Mouse (Mus musculus): Measurements from ENCODE around the gene Nup133. TPM values are rescaled to one million over a fixed set of nuclear protein-coding genes. Genes with fewer than 3 reads are reported as not detected.

The Nup133 gene
- polyA plus RNA-seq, 2 experiments = 27.0 to 32.2 TPM

DNA sequence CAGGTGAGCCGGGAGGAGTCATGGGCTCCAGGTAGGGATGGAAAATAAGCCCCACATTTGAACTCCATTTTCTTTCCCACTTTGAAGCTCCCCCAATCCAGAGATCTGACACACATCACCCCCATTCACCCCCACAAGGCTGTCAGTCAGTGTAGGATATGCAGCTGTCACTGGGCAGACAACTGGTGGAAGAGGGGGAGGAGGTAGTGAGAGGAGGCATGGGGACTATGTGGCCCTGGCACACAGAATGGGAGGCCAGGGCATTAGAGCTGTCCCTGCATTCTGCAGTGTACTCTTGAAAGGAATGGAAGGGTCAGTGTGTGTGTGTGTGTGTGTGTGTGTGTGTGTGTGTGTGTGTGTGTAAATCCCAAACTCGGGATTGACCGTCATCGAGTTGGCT lies 53.8 kb downstream of the Nup133 start:
- H3K4me2 ChIP-seq (replicated peaks; ENCODE audit: low read depth, low read length, severe bottlenecking) = no peak overlapping the region
- H3K36me3 ChIP-seq (ENCODE audit: control insufficient read depth, insufficient read depth, low read length) = peaks cover 12% of the 10 kb centered on the region
- TF ChIP-seq POLR2A (IDR thresholded peaks at IDR 0.05; ENCODE audit: borderline replicate concordance, extremely low read depth, insufficient read depth, insufficient read length) = no peak
- H3K4me1 ChIP-seq (ENCODE audit: control insufficient read depth, insufficient read depth, low read length) = 0 out of 2 replicates have a peak, but pooled peaks cover 2% of the 10 kb centered on the region
- ATAC-seq (ENCODE audit: low FRiP score, low read depth) = peak; percentile 58
- H3K4me3 ChIP-seq (replicated peaks; ENCODE audit: low read length) = no peak overlapping the region
- H3K27ac ChIP-seq (replicated peaks; ENCODE audit: low read depth, low read length) = no peak overlapping the region
- no peak overlapping the region for H3K9ac ChIP-seq (ENCODE audit: low read depth, low read length, severe bottlenecking)
- peaks cover 40% of the 10 kb centered on the region for H3K27me3 ChIP-seq (ENCODE audit: control insufficient read depth, insufficient read depth, low read length)
- no peaks in the 10 kb centered on the region for H3K9me3 ChIP-seq (ENCODE audit: control insufficient read depth, low read length)
- DNase-seq (ENCODE audit: low spot score) = no peak
- WGBS = 78% methylated on average over 3 of the region's 4 CpGs

GRCm38 (mm10) chr8:123894502-123895097 lies 54.5 kb downstream of the Nup133 start, which contains the start of gene Acta1:
Gene Acta1, minus strand, starts transcription at chr8:123894751.
- 14% methylated on average over 15 of the region's 15 CpGs for WGBS
- Histone ChIP-seq H3K4me2 (replicated peaks; ENCODE audit: low read depth, low read length, severe bottlenecking) (no peak within 1 kb of the TSS), H3K4me1 (ENCODE audit: control insufficient read depth, insufficient read depth, low read length) (0 out of 2 replicates have a peak, but pooled peaks cover 2% of the 10 kb centered on the region), H3K9ac (ENCODE audit: low read depth, low read length, severe bottlenecking) (no peak within 1 kb of the TSS), H3K4me3 (replicated peaks; ENCODE audit: low read length) (no peak within 1 kb of the TSS), H3K9me3 (ENCODE audit: control insufficient read depth, low read length) (no peaks in the 10 kb centered on the region), H3K36me3 (ENCODE audit: control insufficient read depth, insufficient read depth, low read length) (peaks cover 10% of the 10 kb centered on the region), H3K27me3 (ENCODE audit: control insufficient read depth, insufficient read depth, low read length) (peaks cover 40% of the 10 kb centered on the region), H3K27ac (replicated peaks; ENCODE audit: low read depth, low read length) (no peak within 1 kb of the TSS)
- no peak for TF ChIP-seq POLR2A (IDR thresholded peaks at IDR 0.05; ENCODE audit: borderline replicate concordance, extremely low read depth, insufficient read depth, insufficient read length)
- ATAC-seq (ENCODE audit: low FRiP score, low read depth) (0 out of 2 replicates have a peak, but pooled peaks have one; percentile 14), DNase-seq (ENCODE audit: low spot score) (no peak)

GRCm38 (mm10) chr8:123893413-123893812 lies 55.7 kb downstream of the Nup133 start:
- no peak for TF ChIP-seq POLR2A (IDR thresholded peaks at IDR 0.05; ENCODE audit: borderline replicate concordance, extremely low read depth, insufficient read depth, insufficient read length)
- Histone ChIP-seq H3K4me3 (replicated peaks; ENCODE audit: low read length) (no peak overlapping the region), H3K27ac (replicated peaks; ENCODE audit: low read depth, low read length) (no peak overlapping the region), H3K9ac (ENCODE audit: low read depth, low read length, severe bottlenecking) (no peak overlapping the region), H3K4me1 (ENCODE audit: control insufficient read depth, insufficient read depth, low read length) (0 out of 2 replicates have a peak, but pooled peaks cover 2% of the 10 kb centered on the region), H3K4me2 (replicated peaks; ENCODE audit: low read depth, low read length, severe bottlenecking) (no peak overlapping the region), H3K9me3 (ENCODE audit: control insufficient read depth, low read length) (no peaks in the 10 kb centered on the region), H3K36me3 (ENCODE audit: control insufficient read depth, insufficient read depth, low read length) (peaks cover under 1% of the 10 kb centered on the region; the same call in 1 of the 2 replicates), H3K27me3 (ENCODE audit: control insufficient read depth, insufficient read depth, low read length) (peaks cover 40% of the 10 kb centered on the region)
- ATAC-seq (ENCODE audit: low FRiP score, low read depth) (no peak), DNase-seq (ENCODE audit: low spot score) (no peak)
- 70% methylated on average over 11 of the region's 11 CpGs for WGBS

DNA sequence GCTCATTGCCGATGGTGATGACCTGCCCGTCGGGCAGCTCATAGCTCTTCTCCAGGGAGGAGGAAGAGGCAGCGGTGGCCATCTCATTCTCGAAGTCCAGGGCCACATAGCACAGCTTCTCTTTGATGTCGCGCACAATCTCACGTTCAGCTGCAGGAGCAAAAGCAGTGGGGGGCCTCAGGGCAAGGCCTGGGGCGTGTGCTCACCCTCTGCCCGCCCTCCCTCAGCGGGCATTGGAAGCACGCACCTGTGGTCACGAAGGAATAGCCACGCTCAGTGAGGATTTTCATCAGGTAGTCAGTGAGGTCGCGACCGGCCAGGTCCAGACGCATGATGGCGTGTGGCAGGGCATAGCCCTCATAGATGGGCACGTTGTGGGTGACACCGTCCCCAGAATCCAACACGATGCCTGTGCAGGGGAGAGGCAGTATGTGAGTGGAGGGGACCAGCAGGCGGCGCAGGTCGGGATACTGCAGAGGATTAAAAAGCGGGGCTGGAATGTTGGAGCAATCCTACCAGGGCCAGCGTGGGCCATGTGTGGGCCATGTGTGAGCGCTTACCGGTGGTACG lies 56.4 kb downstream of the Nup133 start:
- 8% methylated on average over 30 of the region's 30 CpGs for WGBS
- Histone ChIP-seq H3K9me3 (ENCODE audit: control insufficient read depth, low read length) (no peaks in the 10 kb centered on the region), H3K4me3 (replicated peaks; ENCODE audit: low read length) (peak overlapping the region; percentile 26), H3K4me1 (ENCODE audit: control insufficient read depth, insufficient read depth, low read length) (0 out of 2 replicates have a peak, but pooled peaks cover 2% of the 10 kb centered on the region), H3K36me3 (ENCODE audit: control insufficient read depth, insufficient read depth, low read length) (no peaks in the 10 kb centered on the region), H3K27me3 (ENCODE audit: control insufficient read depth, insufficient read depth, low read length) (peaks cover 40% of the 10 kb centered on the region), H3K4me2 (replicated peaks; ENCODE audit: low read depth, low read length, severe bottlenecking) (peak overlapping the region; percentile 41; the same call in 1 of the 2 replicates), H3K27ac (replicated peaks; ENCODE audit: low read depth, low read length) (no peak overlapping the region), H3K9ac (ENCODE audit: low read depth, low read length, severe bottlenecking) (no peak overlapping the region)
- TF ChIP-seq POLR2A (IDR thresholded peaks at IDR 0.05; ENCODE audit: borderline replicate concordance, extremely low read depth, insufficient read depth, insufficient read length) = no peak
- ATAC-seq (ENCODE audit: low FRiP score, low read depth) = no peak
- no peak for DNase-seq (ENCODE audit: low spot score)

- 0 out of 2 replicates have a peak, but pooled peaks cover 2% of the 10 kb centered on the region for H3K4me1 ChIP-seq (ENCODE audit: control insufficient read depth, insufficient read depth, low read length)
- DNase-seq (ENCODE audit: low spot score) (no peak), ATAC-seq (ENCODE audit: low FRiP score, low read depth) (no peak)
- H3K36me3 ChIP-seq (ENCODE audit: control insufficient read depth, insufficient read depth, low read length) = no peaks in the 10 kb centered on the region
- no peak overlapping the region for H3K9ac ChIP-seq (ENCODE audit: low read depth, low read length, severe bottlenecking)
- WGBS = 2% methylated on average over 49 of the region's 49 CpGs
- H3K4me2 ChIP-seq (replicated peaks; ENCODE audit: low read depth, low read length, severe bottlenecking) = peak overlapping the region; percentile 41
- TF ChIP-seq POLR2A (IDR thresholded peaks at IDR 0.05; ENCODE audit: borderline replicate concordance, extremely low read depth, insufficient read depth, insufficient read length) = no peak
- peaks cover 40% of the 10 kb centered on the region for H3K27me3 ChIP-seq (ENCODE audit: control insufficient read depth, insufficient read depth, low read length)
- no peaks in the 10 kb centered on the region for H3K9me3 ChIP-seq (ENCODE audit: control insufficient read depth, low read length)
- H3K27ac ChIP-seq (replicated peaks; ENCODE audit: low read depth, low read length) = no peak overlapping the region
- H3K4me3 ChIP-seq (replicated peaks; ENCODE audit: low read length) = peak overlapping the region; percentile 26
These were observed 57.0 kb downstream of the Nup133 start for GRCm38 (mm10) chr8:123891883-123892585.
